Mouse (Mus musculus): ENCODE measurements at regions not wholly inside any gene's neighbourhood (a gene's known extent, or its start where the extent isn't known, plus 50 kb on each side); places are given as distances from the start of the nearest gene placed in this dataset.

- in situ Hi-C loops (cut with MboI, MseI) = no loop called here
These were observed 285.0 kb upstream of the Gnpda2 start for GRCm38 (mm10) chr5:69877100-69877499.

- in situ Hi-C loops (cut with MboI, MseI) = loop anchor here (25.0 kb wide), 1 partner anchor 951 kb away; no protein-coding TSS in a partner anchor
These were observed 270.9 kb upstream of the Gnpda2 start for GRCm38 (mm10) chr5:69863027-69863426.

DNA sequence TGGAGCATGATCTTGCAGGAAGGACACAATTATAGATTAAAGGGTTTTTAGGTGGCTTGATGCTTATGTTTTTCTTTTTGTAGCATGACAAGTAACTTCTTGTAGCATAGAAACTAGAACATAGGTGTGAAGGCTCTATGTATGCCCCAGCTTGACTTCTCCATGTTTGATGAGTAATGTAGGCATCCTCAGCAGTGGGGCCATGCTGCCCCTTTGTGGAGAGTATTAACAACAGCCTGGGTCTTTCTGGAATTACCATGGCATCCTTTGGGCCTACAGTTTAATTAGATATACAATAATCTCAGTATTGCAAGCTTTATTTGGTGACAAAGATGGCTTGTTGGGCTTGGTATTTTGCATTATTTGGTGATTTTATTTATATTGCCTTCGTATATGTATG lies 252.7 kb upstream of the Gnpda2 start:
- in situ Hi-C loops (cut with MboI, MseI) = no loop called here

GRCm38 (mm10) chr5:69837947-69838710 lies 246.0 kb upstream of the Gnpda2 start:
- in situ Hi-C loops (cut with MboI, MseI) = no loop called here

DNA sequence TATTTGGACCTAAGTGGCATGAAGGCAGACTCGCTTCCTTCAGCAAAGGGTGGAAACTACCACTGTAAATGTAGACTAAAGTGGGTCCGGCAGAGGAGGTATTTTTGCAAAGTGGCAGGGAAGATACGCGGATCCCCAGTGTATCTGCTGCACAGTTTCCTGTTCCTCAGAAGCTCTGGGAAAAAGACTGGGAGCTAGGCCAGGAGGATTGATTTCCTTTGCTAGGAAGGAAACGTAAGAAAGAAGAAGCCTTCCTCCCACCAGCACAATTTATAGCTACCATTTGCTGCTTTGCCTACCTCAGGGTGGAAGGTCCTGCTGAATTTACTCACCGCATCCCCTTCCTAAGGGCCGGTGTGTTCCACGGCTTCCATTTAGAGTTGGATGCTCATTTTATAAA lies 244.2 kb upstream of the Gnpda2 start:
- in situ Hi-C loops (cut with MboI, MseI) = no loop called here

GRCm38 (mm10) chr5:69835162-69835561 lies 243.0 kb upstream of the Gnpda2 start:
- in situ Hi-C loops (cut with MboI, MseI) = no loop called here

DNA sequence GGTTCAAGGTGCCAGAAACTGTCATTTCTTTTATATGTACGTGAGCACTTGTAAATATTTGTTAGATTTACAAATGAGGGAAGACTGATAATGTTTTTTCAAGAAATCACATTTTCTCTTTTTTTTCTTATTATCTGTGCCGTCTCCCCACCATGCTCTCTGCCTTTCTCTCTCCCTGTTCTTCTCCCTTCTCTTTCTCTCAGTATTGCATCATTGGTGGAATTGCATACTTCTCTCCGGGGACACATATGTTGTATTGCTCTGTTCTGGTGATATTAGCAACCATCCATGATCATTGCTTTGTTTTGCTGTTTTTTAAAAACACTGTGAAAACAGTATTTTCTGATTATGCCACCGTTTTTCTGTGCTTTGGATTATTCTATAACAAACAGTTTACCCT lies 225.6 kb upstream of the Gnpda2 start:
- in situ Hi-C loops (cut with MboI, MseI) = no loop called here

DNA sequence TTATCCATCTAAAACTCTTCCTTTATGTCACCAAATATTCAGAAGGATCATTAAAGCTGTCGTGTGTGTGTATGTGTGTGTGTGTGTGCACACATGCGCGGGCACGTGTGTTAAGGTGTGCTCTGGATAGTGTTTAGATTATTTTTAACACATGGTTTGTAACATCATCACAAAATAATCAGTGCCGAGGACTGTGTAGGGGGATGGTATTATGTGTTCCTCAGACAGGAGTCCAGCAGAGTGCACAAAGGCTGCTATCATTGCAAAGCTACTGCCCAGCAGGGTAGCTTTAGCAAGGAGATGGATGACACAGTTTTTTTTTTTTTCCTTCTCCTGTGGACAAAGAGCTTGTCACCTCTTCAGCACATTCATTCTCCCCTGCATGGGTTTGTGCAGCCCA lies 224.9 kb upstream of the Gnpda2 start:
- in situ Hi-C loops (cut with MboI, MseI) = no loop called here

DNA sequence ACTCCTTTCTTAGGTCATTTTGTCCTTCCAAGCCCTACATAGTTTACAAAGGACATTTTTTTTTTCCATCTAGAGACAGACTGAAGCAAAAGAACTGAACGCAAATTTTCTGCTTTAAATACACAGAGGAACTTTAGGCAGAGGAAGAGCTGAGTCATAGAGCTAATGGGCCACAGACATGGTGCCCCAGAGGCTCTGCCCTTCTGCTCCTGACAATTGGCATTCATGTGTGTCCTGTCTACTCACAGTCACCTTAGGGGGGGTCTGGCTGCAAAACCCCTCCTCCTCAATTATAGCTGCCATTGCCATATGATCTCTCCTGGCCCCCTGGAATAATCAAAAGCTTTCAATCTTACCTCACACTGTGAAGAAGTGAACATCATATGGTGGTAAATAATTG lies 223.2 kb upstream of the Gnpda2 start:
- in situ Hi-C loops (cut with MboI, MseI) = no loop called here

DNA sequence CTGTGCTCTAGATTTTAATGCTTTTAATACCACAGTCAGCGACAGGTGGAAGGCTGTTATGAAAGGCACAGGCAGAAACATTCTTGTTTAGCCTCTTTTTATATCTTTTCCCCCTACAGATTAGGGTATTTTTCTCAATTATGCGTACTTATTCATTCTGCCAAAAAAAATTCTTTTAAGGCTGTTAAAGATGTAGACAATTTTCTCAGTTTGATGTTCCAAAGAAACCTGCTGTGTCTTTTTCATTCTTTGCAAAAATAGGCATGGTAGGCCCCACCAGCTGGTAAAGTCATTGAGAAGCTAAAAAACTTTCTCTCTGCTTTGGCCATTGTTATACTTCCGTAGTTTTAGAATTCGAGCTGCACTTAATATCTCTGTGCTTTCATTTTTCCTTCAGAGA lies 210.5 kb upstream of the Gnpda2 start:
- in situ Hi-C loops (cut with MboI, MseI) = loop anchor here (10.0 kb wide), 1 partner anchor 1852 kb away; the partner anchor contains the start of genes Gabra4 and Gabrb1

DNA sequence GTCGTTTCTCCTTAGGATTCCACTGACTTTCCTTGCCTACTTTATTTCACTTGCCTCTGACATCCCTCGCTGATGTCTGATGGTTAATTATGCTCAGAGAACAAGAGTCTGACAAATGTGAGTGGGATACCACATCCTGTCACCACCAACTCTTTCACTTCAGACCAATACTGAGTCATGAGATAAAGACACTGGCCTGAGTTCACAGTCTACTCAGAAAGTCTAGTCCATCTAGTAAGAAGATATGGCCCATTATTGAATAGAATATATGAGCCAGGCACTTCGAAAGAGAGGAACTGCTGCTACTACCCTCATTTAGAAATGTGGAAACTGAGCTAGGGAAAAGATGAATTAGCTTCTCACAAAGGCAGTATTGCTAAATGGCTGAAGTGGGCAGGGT lies 210.0 kb upstream of the Gnpda2 start:
- in situ Hi-C loops (cut with MboI, MseI) = loop anchor here (10.0 kb wide), 1 partner anchor 1853 kb away; the partner anchor contains the start of genes Gabra4 and Gabrb1

DNA sequence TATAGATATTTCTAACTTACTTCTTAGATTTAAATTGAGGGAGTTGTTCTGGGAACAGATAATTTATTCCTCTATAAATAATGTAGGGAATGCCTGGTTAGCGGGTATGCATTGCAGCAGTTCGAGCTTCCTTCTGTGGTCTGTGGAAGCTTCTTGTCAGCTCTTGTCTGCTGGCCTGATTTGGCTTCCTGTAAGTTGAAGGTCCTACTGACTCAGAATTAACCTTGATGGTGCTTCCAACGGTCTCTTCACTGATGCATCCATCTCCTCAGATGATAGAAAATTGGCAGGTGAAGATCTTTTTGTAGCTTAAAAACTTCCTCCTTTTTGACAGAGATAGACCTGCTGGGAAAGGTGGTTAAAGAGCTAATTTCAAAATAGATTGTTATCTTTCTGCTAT lies 203.2 kb upstream of the Gnpda2 start:
- in situ Hi-C loops (cut with MboI, MseI) = loop anchor here (25.0 kb wide), 1 partner anchor 1358 kb away; no protein-coding TSS in a partner anchor

DNA sequence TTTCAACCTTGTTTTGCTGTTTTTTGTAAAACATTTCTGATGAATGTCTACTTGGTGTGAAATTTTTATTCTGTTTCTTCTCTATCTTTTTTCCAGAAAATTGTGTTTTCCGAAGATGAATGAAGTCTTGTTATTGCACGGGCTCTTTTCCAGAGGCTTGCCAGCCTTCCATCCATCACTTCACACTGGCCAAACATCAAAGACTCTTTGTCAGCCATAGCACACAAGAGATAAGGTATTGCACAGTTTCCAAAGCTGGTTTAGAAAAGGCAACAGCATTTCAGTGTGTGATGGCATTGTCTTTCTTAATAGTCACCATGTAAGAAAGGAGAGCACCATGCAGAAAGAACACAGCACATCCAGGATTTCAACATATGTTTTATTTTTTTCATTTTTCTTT lies 202.5 kb upstream of the Gnpda2 start:
- in situ Hi-C loops (cut with MboI, MseI) = loop anchor here (25.0 kb wide), 1 partner anchor 1357 kb away; no protein-coding TSS in a partner anchor

DNA sequence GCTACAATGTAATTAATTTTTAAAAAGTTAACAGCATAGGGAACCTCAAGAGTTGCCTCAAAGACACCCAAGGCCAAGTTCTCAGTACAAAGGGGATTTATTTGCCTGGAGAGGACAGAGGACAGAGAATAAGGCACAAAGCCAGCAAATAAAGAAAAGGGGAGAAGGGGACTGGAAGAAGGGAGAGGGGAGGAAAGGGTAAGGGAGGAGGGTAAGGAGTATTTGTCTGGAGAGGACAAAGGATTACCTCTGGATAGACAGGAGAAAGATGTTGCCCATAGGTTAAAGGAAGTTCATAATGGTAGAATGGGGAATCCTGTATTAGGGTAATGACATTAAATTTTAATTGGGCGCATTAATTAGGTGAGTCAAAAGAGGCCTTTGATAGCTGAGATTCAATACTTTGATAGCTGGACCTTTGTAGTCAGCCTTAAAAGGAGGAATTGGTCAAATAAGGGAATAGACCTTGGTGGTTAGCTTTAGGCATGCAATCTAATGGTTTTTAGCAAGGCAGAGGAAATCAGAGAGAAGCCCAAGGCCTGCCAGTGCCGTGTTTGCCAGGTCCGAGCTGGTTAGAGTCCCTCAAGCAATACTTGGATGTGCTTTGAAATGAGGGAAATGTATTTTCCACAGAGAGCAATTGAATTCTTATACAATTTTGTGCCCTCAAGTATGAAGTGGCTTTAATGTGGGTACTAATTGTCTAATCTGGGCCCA lies 164.8 kb upstream of the Gnpda2 start:
- in situ Hi-C loops (cut with MboI, MseI) = no loop called here

- in situ Hi-C loops (cut with MboI, MseI) = no loop called here
These were observed 164.2 kb upstream of the Gnpda2 start for GRCm38 (mm10) chr5:69756360-69756759.

DNA sequence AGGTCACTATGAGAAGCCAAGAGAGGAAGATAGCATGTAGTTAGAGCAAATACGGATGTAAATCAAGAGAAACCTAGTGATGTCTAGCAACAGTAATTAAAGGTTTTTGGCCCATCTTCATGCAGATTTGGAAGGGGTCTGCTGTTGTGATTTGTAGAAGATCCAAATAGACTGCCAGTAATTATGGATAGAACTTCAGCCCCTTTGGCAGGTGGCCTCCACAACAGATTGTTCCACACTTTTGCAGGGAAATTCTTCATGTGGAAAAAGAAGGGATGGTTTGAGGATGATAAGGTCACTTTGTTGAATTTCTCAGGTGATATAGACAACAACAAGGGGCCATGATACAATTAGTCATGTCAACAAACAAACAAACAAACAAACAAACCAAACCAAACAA lies 148.4 kb upstream of the Gnpda2 start:
- in situ Hi-C loops (cut with MboI, MseI) = no loop called here

DNA sequence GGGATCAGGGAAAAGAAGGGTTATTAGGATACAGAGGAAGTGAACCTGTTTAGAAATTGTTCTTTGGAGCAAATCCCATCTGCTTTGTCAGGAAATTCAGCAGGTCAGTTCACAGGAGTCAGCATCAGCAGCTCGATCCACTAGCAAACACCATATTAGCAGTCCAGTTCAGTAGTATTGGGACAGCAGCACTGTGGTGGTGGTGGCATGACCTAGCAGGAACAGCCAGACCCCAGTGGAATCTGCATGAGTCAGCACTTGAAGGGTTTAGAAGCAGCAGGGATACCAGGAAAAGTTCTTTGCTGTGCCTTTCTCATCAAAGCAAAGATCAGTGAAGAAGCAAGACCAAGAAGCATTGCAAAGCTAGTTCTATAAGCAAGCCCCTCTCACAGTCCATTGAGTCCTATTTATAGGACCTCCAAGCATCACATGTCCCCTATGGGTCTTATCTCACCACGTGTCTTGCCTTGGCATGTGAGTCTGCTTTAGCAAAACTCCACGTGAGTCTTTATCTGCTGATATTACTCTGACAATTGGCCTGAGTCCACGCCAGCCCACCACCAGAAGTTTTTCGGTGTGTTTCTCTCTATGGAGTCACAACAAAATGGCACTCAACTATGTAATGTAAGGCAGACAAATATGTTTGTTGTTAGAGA lies 129.3 kb upstream of the Gnpda2 start:
- in situ Hi-C loops (cut with MboI, MseI) = no loop called here

DNA sequence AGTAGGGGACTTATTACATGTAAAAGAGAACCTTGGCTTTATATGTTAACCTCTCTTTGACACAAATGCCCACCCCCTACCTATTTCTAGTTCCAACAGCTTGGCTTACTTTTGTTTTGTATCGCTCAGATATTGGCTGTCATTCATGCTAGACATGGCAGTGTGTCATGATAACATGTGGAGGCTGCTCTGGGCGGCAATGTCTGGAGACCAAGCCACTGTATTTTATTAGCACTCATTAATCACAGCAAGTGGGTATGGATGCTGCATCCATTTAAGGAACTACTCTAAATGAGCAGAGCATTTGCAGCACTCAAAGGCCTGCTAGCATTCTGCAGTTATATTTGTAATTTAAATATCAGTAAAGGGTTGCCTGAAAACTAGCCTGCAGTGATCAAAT lies 123.9 kb upstream of the Gnpda2 start:
- in situ Hi-C loops (cut with MboI, MseI) = no loop called here

DNA sequence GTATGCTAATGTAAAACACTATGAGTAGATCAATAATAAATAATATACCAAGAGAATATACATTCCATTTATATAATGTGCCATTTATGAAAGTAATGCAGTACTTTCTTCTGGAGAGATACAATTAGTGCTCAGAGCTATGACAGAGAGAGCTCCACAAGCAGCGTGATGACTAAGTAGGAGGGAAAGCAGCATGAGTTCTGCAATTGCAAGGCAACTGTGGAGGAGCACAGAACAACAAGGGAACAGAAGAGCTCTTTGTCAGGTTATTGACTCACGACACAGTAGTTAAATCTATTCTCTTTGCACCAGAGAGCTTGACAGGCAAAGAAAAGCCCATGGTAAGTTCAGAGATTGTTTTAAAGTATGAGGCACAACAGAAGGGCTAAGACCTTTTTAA lies 115.0 kb upstream of the Gnpda2 start:
- in situ Hi-C loops (cut with MboI, MseI) = no loop called here

GRCm38 (mm10) chr5:69705168-69705532 lies 113.0 kb upstream of the Gnpda2 start:
- in situ Hi-C loops (cut with MboI, MseI) = no loop called here

DNA sequence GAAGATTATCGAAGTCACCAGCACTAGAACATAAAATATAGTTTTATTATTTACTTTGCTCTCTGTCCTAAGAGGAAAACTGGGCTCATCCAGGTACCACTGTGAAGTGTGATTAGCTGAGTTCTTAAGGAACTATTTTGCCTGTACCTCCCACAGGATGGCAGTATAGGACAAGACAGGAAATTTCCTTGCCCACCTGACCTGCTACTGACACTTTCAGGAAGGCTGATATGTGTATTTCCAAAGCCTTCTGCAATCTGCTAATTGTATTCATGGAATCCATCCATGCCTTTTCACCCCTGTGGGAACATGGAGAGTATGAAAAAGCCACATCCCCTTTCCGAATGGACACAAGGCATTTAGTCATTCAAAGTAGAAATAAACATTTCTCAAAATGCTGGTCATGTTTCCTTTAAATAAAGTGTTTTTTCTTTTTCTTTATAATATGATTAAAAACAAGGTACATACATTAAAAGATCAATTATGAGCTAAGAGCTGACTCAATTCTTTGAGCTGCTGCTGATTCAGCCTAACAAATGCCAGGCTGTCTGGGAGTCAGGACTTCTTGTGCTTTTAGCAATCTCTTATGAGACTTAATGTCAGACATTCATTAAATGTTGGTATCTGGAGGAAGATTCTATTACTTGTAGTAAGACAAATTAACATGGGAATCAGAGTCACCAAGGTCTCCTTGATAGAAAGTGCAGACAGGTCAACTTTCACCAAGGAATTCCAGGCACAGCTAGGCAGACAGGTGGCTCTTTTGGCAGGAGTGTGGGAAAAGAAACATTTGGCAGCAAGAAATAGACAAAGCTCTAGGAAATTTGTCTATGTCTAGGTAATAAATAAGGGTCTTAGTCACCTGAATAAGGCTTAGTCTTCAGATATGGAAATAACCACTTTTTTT lies 112.4 kb upstream of the Gnpda2 start:
- in situ Hi-C loops (cut with MboI, MseI) = no loop called here

Data from T-helper 2 cell (primary cell).